16 mouse cellular contexts compared by ENCODE assay signal in genomic region chr4:139827501-139828282, GRCm38 (mm10). TPM values are rescaled to one million over a fixed set of nuclear protein-coding genes. Genes with fewer than 3 reads are reported as not detected.
DNase-seq lines count a peak whose midpoint lies in the region; ATAC-seq lines count a peak whose summit lies in the region.
"Had no signal": no experiment of that assay in that cellular context is flagged by ENCODE, and none has a peak within 500 bp of the region (broad histone marks: within the 10 kb centered on the region; RNA-seq: fewer than 3 reads in every experiment).

No protein-coding gene starts in this region.

- WGBS in neural tube, embryonic 11.5 days, result 3% methylated on average over 30 of the region's 30 CpGs
- WGBS in limb, embryonic 15.5 days, result 3% methylated on average over 30 of the region's 30 CpGs

- DNase-seq in embryo, embryonic 10 days (ENCODE audit: low spot score), result peak; percentile 31
- DNase-seq in embryo, embryonic 9.5 days (ENCODE audit: extremely low spot score), result no peak
- DNase-seq in neural tube, embryonic 11.5 days (ENCODE audit: low spot score), result peak; percentile 53
- no peak for DNase-seq in neural tube, embryonic 10.5 days (ENCODE audit: extremely low spot score, low spot score)
- no peak for DNase-seq in left cerebral cortex, postnatal 14 days (ENCODE audit: low spot score in 2 of 2)
- DNase-seq in adrenal gland, postnatal 4 days (ENCODE audit: low spot score in 2 of 2), result no peak
- no peak for DNase-seq in left cerebral cortex, adult 18-20 months (ENCODE audit: low spot score in 2 of 2)
- DNase-seq: adrenal gland, adult 2 months; cerebellum, adult 18-20 months; thymus, postnatal 36 days had no signal

- H3K27ac ChIP-seq in neural tube, embryonic 11.5 days (ENCODE audit: low read depth, low read length), result no peak overlapping the region
- no peak overlapping the region for H3K27ac ChIP-seq in limb, embryonic 15.5 days
- H3K27ac ChIP-seq: liver, embryonic 12.5 days; macrophage had no signal

- intact Hi-C loops in left cerebral cortex, postnatal 14 days (cut with DNase I), result no loop called here

- peak overlapping the region; percentile 15; the same call in 1 of the 2 replicates for H3K4me3 ChIP-seq in neural tube, embryonic 11.5 days (ENCODE audit: low read depth, low read length)
- peak overlapping the region; percentile 16 for H3K4me3 ChIP-seq in limb, embryonic 15.5 days
- H3K4me3 ChIP-seq: erythroblast, embryonic 14.5 days; liver, embryonic 12.5 days had no signal

- H3K9me3 ChIP-seq in neural tube, embryonic 11.5 days (ENCODE audit: control insufficient read depth, low read length), result no peaks in the 10 kb centered on the region
- no peaks in the 10 kb centered on the region for H3K9me3 ChIP-seq in limb, embryonic 15.5 days
- H3K9me3 ChIP-seq: liver, embryonic 12.5 days had no signal

- peak overlapping the region; percentile 35 for H3K4me2 ChIP-seq in neural tube, embryonic 11.5 days (ENCODE audit: low read depth)
- H3K4me2 ChIP-seq in limb, embryonic 15.5 days, result peak overlapping the region; percentile 5; the same call in 1 of the 2 replicates
- H3K4me2 ChIP-seq: liver, embryonic 12.5 days had no signal

- no peak for ATAC-seq in neural tube, embryonic 11.5 days (ENCODE audit: insufficient read depth, low FRiP score, low TSS enrichment)
- no peak for ATAC-seq in limb, embryonic 15.5 days (ENCODE audit: insufficient number of reproducible peaks, low FRiP score, low TSS enrichment, low read depth)
- ATAC-seq: liver, embryonic 12.5 days had no signal

- no peak overlapping the region; the same call in 1 of the 2 replicates for H3K9ac ChIP-seq in neural tube, embryonic 11.5 days (ENCODE audit: low read length)
- H3K9ac ChIP-seq in limb, embryonic 15.5 days, result no peak overlapping the region
- H3K9ac ChIP-seq: liver, embryonic 12.5 days had no signal

- H3K4me1 ChIP-seq in neural tube, embryonic 11.5 days (ENCODE audit: control insufficient read depth, insufficient read depth, low read length), result peaks cover 41% of the 10 kb centered on the region
- peaks cover 28% of the 10 kb centered on the region for H3K4me1 ChIP-seq in limb, embryonic 15.5 days
- H3K4me1 ChIP-seq: liver, embryonic 12.5 days had no signal

- H3K36me3 ChIP-seq in neural tube, embryonic 11.5 days (ENCODE audit: control insufficient read depth, insufficient read depth, low read length), result no peaks in the 10 kb centered on the region
- H3K36me3 ChIP-seq in limb, embryonic 15.5 days, result no peaks in the 10 kb centered on the region
- H3K36me3 ChIP-seq: liver, embryonic 12.5 days had no signal

- H3K27me3 ChIP-seq in neural tube, embryonic 11.5 days (ENCODE audit: control insufficient read depth, insufficient read depth, low read length), result peaks cover 80% of the 10 kb centered on the region
- H3K27me3 ChIP-seq in limb, embryonic 15.5 days, result peaks cover 100% of the 10 kb centered on the region

RNA-seq across cellular contexts. Expression of gene Pax7, which starts 5.6 kb away (rescaled TPM):
- polyA plus RNA-seq in neural tube, embryonic 11.5 days (2014; fragmentation: Nextera tagmentation; extraction: Ambion mirVana), result 3.4 and 3.8 TPM in 2 replicates
- polyA plus RNA-seq in limb, embryonic 15.5 days (2015; fragmentation: Nextera tagmentation; extraction: Ambion mirVana), result 0.38 and 0.91 TPM in 2 replicates
- total RNA-seq in left cerebral cortex, postnatal 14 days (2021), result not detected
- under 1 TPM; 0.11 to 0.40 TPM for total RNA-seq in adrenal gland, postnatal 4 days (2021)
- total RNA-seq in left cerebral cortex, adult 18-20 months (2021), result not detected
- total RNA-seq: adrenal gland, adult 2 months; MEL had no signal
- polyA plus RNA-seq: adrenal gland, adult 2 months; erythroblast, embryonic 14.5 days; intestine, embryonic 14.5 days; liver, embryonic 12.5 days; macrophage had no signal

Comparison
In these comparisons a context has a peak if more than half of its experiments do, and no peak if none do; other contexts are left out.
1. DNase-seq: peak in embryo, embryonic 10 days (single experiment) and neural tube, embryonic 11.5 days (single experiment); none in embryo, embryonic 9.5 days (single experiment), neural tube, embryonic 10.5 days (single experiment), left cerebral cortex, postnatal 14 days (0 of 2), adrenal gland, postnatal 4 days (0 of 2) and left cerebral cortex, adult 18-20 months (0 of 2).